Mouse (Mus musculus): ENCODE measurements at regions not wholly inside any gene's neighbourhood (a gene's known extent, or its start where the extent isn't known, plus 50 kb on each side); places are given as distances from the start of the nearest gene placed in this dataset.

DNA sequence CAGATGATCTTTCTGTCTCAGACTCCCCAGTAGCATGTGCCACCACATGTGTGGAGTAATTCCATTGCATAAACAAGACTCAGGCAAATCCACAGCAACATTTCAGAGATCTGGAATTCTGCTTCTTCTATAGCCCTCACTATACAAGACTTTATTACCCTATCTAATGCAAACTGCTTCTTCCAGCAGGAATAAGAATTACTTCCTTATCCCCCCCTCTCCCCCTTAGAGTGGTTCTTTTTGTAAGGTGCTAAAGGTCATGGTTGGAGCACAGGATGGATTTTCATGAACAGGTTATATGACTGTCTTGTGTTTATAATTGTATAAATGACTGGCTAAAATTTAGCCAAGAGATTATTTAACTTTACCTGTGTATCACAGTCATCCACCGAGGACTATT, 5037.4 kb downstream of the 9330182O14Rik start:
- no peak for DNase-seq

DNA sequence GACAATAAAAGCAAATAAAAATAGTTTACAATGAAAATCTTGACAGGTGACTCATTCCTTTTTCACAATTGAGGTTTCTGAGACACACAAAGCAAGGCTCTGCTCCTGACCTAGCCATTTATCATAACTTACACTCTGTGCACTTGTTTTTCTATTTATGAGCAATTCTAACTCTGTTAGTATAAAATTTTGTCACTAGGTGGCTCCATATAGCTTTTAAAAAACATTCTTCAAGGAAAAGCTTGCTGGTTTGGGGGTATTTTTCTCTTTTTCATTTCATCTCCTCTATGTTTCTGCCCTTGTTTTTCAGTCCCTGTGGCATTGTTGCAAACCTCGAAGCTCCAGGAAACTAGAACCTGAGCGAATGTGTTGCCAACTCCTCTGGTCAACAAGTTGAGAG, 5044.2 kb downstream of the 9330182O14Rik start:
- no peak for DNase-seq

DNA sequence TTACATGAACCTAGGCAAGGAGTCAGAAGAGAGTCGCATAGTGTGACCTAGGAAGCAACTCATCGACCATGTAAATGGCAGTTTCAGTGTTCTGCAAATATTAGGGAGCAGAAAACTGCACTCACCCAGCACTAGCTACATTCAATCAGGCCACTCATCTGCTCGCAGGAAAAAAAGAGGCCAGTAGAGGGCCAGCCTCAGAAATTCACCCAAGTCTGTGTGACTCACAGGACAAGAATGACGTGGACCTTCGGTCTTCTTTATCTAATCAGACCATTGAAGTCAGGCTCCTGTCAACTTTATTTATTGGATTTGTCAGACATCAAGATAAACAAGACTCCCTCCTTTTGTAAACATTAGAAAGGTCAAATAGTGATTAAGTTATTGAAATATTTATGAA, 5046.0 kb downstream of the 9330182O14Rik start:
- peak; percentile 19 for DNase-seq

Measured in adrenal gland, adult 8-10 months (tissue).